Comparison of ENCODE assay signal across 9 mouse cellular contexts in the genomic region with DNA sequence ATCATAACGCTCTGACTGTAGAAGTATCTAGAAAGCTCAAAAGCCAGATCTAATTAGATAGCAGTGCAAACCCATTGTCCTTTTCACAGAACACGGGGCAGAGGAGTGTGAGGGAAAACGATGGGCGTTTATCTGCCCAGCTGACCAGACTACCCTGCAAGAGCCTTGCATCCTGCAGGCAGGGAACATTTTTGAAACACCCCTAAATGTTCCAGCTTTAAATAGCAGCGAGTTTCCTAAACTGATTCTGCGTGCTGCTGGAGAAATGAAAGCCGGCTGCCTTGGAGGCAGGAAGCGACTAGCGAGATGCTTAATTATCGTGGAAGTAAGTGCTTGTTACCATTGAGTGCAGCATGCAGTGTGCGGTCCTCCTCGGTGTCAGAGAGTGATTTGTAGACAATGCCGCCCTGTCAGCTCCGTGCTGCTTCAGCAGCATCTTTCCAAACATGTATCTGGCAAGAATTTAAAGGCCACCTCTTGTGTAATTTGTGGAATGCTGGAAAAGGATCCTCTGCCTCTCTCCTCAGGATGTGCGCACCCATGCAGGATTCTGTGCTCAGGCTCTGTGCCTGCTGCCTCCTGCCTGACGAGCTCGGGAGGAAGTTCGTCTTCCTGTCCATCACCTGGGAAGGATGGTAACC.
DNase-seq lines count a peak whose midpoint lies in the region; ATAC-seq lines count a peak whose summit lies in the region.
"Had no signal": no experiment of that assay in that cellular context is flagged by ENCODE, and none has a peak within 500 bp of the region (broad histone marks: within the 10 kb centered on the region; RNA-seq: fewer than 3 reads in every experiment).

No protein-coding gene starts in this region.

- H3K27ac ChIP-seq in hindbrain, embryonic 16.5 days (ENCODE audit: low read depth, low read length) = peak overlapping the region; percentile 24
- no peak overlapping the region for H3K27ac ChIP-seq in neural tube, embryonic 12.5 days

- peak overlapping the region; percentile 61 for H3K4me2 ChIP-seq in hindbrain, embryonic 16.5 days (ENCODE audit: low read length)
- peak overlapping the region; percentile 41 for H3K4me2 ChIP-seq in neural tube, embryonic 12.5 days (replicated peaks)

- intact Hi-C loops in left cerebral cortex, postnatal 4 days (cut with DNase I) = no loop called here

- H3K36me3 ChIP-seq in hindbrain, embryonic 16.5 days (ENCODE audit: control insufficient read depth, insufficient read depth, low read length) = no peaks in the 10 kb centered on the region
- peaks cover 4% of the 10 kb centered on the region for H3K36me3 ChIP-seq in neural tube, embryonic 12.5 days

- no peaks in the 10 kb centered on the region for H3K27me3 ChIP-seq in hindbrain, embryonic 16.5 days (replicated peaks; ENCODE audit: control insufficient read depth, insufficient read depth, low read length)
- no peaks in the 10 kb centered on the region for H3K27me3 ChIP-seq in neural tube, embryonic 12.5 days (replicated peaks)
- H3K27me3 ChIP-seq: CH12.LX had no signal

- WGBS in hindbrain, embryonic 16.5 days = 15% methylated on average over 18 of the region's 18 CpGs
- 46% methylated on average over 18 of the region's 18 CpGs for WGBS in neural tube, embryonic 12.5 days

- H3K4me1 ChIP-seq in hindbrain, embryonic 16.5 days (ENCODE audit: control insufficient read depth, insufficient read depth, low read depth, low read length) = peaks cover 11% of the 10 kb centered on the region
- H3K4me1 ChIP-seq in neural tube, embryonic 12.5 days = peaks cover 14% of the 10 kb centered on the region

- peak overlapping the region; percentile 35 for H3K4me3 ChIP-seq in hindbrain, embryonic 16.5 days (ENCODE audit: low read length)
- H3K4me3 ChIP-seq in neural tube, embryonic 12.5 days = no peak overlapping the region

- peak overlapping the region; percentile 53 for H3K9ac ChIP-seq in hindbrain, embryonic 16.5 days (ENCODE audit: low read depth, low read length)
- peak overlapping the region; percentile 33; the same call in 1 of the 2 replicates for H3K9ac ChIP-seq in neural tube, embryonic 12.5 days

- H3K9me3 ChIP-seq in hindbrain, embryonic 16.5 days (ENCODE audit: control insufficient read depth, low read length) = no peaks in the 10 kb centered on the region
- no peaks in the 10 kb centered on the region for H3K9me3 ChIP-seq in neural tube, embryonic 12.5 days

- peak; percentile 50 for DNase-seq in layer of hippocampus, adult 11-12 months (ENCODE audit: low spot score)
- no peak for DNase-seq in layer of hippocampus, adult 9-10 months (ENCODE audit: low spot score)
- DNase-seq in left cerebral cortex, postnatal 4 days = peak; percentile 27

- ATAC-seq in frontal cortex, adult (ENCODE audit: low TSS enrichment) = peak; percentile 66
- peak; percentile 79 for ATAC-seq in hindbrain, embryonic 16.5 days
- no peak for ATAC-seq in neural tube, embryonic 12.5 days (ENCODE audit: low FRiP score, low read depth)
- ATAC-seq in inflammation-experienced regulatory T-cells, adult 6 months = no peak
- ATAC-seq in megakaryocyte-erythroid progenitor cell, adult 5-6 weeks (replicated peaks; ENCODE audit: low FRiP score, low TSS enrichment, poor library complexity, severe bottlenecking) = no peak

Comparison
In these comparisons a context has a peak if more than half of its experiments do, and no peak if none do; other contexts are left out.
1. ATAC-seq: peak in frontal cortex, adult (single experiment) and hindbrain, embryonic 16.5 days (single experiment); none in neural tube, embryonic 12.5 days (single experiment), inflammation-experienced regulatory T-cells, adult 6 months (single experiment) and megakaryocyte-erythroid progenitor cell, adult 5-6 weeks (single experiment).